Mouse (Mus musculus): ENCODE results near the gene Gm28044. TPM values are rescaled to one million over a fixed set of nuclear protein-coding genes. Genes with fewer than 3 reads are reported as not detected.
"Not testable (repeated sequence)": the region's sequence is repeated elsewhere in the genome, so short reads cannot be mapped to it uniquely, and the experiment has no call there.

The Gm28044 gene
- not detected for total RNA-seq (2021)

GRCm38 (mm10) chr13:67360131-67360744 lies at the start of gene Gm28044, which contains the start of gene Zfp953:
TSS of gene Gm28044 (minus strand) at chr13:67360536.
TSS of gene Zfp953 (minus strand) at chr13:67360605.
- intact Hi-C loops (cut with DNase I) = no loop called here
- DNase-seq (ENCODE audit: low spot score in 2 of 2) = peak; percentile 81 to 88

GRCm38 (mm10) chr13:67399183-67399903 lies 39.0 kb upstream of the Gm28044 start, which contains the start of gene Zfp429:
TSS of gene Zfp429 (minus strand) at chr13:67399819.
- DNase-seq (ENCODE audit: low spot score in 2 of 2) = peak; percentile 69 to 75
- intact Hi-C loops (cut with DNase I) = not testable (repeated sequence)

DNA sequence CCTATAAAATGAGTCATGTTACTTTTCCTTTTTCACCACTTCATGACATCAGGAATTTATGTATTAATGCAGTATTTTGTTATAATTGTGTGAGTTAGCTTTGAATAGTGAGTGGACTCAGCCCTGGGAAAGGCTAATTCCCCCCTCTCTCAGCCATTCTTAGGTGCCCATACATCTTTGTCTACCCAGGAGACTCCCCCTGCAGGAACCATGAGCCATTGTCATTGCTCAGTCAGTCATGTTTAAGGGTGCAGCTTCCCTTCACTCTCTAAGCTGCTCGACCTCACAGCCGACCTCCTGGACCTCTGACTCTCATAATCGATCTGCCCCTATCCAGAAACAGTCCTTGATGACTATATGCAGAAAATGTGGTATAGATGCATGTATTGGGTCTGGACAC lies 15.9 kb upstream of the Gm28044 start:
- intact Hi-C loops (cut with DNase I); DNase-seq (ENCODE audit: low spot score in 2 of 2): not testable (repeated sequence)

- intact Hi-C loops (cut with DNase I) = not testable (repeated sequence)
- peak; percentile 52 to 56 for DNase-seq (ENCODE audit: low spot score in 2 of 2)
Measured at GRCm38 (mm10) chr13:67375050-67375911, 14.9 kb upstream of the Gm28044 start, which contains the start of the genes Gm28041 and Zfp456. TSS of gene Gm28041 (minus strand) at chr13:67375733. TSS of gene Zfp456 (minus strand) at chr13:67375810.

GRCm38 (mm10) chr13:67351854-67352253 lies 8.5 kb downstream of the Gm28044 start:
- intact Hi-C loops (cut with DNase I) = no loop called here
- no peak for DNase-seq (ENCODE audit: low spot score in 2 of 2)

DNA sequence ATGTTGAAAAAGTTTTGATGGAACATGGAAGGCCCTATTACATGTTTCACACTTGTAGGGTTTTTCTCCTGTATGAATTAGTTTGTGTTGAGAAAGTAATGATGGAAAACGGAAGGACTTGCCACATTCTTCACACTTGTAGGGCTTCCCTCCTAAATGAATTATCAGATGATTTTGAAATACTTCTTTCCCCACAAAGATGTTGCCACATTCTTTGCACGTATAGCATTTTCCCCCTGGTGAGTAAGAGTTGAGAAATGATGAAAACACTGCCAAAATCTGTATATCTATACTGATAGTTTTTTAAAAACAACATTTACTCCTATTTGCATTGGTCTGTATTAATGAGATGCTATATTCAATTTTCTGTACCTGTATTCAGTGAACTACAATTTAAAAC lies 16.9 kb downstream of the Gm28044 start:
- DNase-seq (ENCODE audit: low spot score in 2 of 2) = no peak
- intact Hi-C loops (cut with DNase I) = no loop called here

- DNase-seq (ENCODE audit: low spot score in 2 of 2) = no peak
- intact Hi-C loops (cut with DNase I) = loop anchor here (2.0 kb wide), 1 partner anchor 26 kb away; the partner anchor contains the start of gene Zfp457
Measured at GRCm38 (mm10) chr13:67332877-67333276, 27.5 kb downstream of the Gm28044 start.

DNA sequence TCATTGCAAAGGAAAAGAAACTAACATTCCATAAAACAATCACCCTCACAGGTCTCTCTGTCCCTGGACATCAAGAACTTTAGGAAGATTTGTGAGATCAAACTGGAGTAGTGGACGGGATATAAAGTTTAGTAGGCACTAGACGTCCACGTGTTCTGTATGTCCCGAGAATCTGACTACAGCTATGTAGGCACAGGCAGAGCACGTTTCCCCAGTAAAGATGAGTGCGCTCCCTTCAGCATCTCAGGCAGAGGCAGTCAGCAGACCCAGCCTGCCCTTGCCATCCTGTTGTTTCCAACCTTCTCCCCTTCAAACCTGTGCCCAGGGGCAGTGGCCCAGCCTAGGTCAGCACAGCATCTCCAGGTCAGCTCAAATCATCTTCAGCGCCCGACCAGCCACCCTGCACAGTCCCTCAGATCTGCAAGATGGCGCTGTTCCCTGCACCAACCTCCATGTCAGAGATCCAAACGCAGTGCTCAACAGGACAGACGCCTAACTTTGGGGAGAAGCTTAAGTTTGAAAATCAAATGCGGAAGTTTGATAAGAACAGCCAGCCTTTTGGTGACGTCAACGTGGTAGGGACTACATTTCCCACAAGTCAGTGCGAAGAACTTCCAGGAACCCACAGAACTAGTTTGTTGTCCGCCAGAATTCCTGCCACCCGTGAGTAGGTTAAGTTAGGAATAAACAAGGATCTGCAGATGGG lies 28.2 kb downstream of the Gm28044 start, which contains the start of gene Zfp595:
Gene Zfp595 (minus strand): TSS at position 552 of the 706 bp plus-strand sequence.
- intact Hi-C loops (cut with DNase I) = loop anchor here (2.0 kb wide), 1 partner anchor 25 kb away; the partner anchor contains the start of gene Zfp457

DNA sequence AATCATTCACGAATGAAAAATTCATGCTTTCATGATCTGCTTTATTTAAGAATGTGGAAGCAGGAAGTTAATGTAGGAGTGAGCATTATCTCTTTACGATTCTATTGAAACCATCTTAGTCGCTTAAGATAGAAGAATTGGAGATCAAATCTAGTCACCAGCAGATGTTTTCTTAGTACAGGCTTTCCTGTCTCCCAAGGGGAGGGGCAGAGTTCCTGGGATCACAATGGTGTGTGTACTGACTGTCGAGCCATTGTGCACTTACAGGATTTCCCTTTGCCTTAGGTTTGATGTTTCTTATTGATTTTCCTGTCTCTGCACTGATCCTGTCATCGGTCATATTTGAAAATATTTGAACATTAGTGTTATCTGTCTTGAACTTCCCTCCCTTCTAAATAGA lies 53.6 kb downstream of the Gm28044 start:
- intact Hi-C loops (cut with DNase I) = loop anchor here (2.0 to 5.0 kb wide), 2 partner anchors 26 to 39 kb away; partner anchors contain the start of gene Zfp595
- no peak for DNase-seq (ENCODE audit: low spot score in 2 of 2)

More for the DNA sequence above, 28.2 kb downstream of the Gm28044 start, which contains the start of gene Zfp595:
- peak; percentile 69 to 81 for DNase-seq (ENCODE audit: low spot score in 2 of 2)

DNA sequence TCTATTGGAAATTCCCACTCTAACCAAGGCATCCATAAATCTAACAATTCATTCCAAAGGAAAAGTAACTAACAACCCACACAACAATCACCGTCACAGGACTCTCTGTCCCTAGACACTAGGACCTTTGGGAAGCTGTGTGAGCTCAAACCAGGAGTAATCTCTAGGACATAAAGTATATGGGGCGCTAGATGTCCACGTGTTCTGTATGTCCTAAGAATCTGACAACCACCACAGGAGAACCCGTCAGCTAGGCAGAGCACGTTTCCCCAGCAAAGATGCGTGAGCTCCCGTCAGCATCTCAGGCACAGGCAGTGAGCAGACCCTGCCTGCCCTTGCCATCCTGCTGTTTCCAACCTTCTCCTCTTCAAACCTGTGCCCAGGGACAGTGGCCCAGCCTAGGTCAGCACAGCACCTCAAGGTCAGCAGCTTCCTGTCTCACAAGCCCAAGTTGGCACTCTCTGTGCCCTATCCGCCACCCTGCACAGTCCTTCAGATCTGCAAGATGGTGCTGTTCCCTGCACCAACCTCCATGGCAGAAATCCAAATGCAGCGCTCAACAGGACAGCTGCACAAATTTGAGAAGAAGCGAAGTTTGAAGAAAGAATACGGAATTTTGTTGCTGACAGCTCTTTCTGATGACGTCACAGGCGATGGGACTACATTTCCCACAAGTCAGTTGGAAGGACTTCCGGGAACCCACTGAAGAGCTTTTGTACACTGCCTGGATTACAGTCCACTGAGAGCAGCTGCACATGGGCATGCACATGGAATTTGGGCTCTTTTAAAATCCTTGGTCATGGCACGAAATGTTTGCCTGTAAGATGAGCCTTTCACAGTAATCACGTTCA lies 54.3 kb downstream of the Gm28044 start, which contains the start of gene Zfp457:
Gene Zfp457 (minus strand): TSS at position 664 of the 851 bp plus-strand sequence.
- intact Hi-C loops (cut with DNase I) = loop anchor here (2.0 to 5.0 kb wide), 2 partner anchors 27 to 39 kb away; partner anchors contain the start of gene Zfp595
- DNase-seq (ENCODE audit: low spot score in 2 of 2) = peak; percentile 88 to 91

GRCm38 (mm10) chr13:67278314-67278713 lies 82.0 kb downstream of the Gm28044 start, which contains the start of gene Zfp458:
TSS of gene Zfp458 (minus strand) at chr13:67278466.
- peak; percentile 9 to 14 for DNase-seq (ENCODE audit: low spot score in 2 of 2)
- intact Hi-C loops (cut with DNase I) = no loop called here

- intact Hi-C loops (cut with DNase I) = loop anchor here (5.0 kb wide), 1 partner anchor 38 kb away; the partner anchor contains the start of gene Zfp457
- not testable (repeated sequence) for DNase-seq (ENCODE audit: low spot score in 2 of 2)
Measured at GRCm38 (mm10) chr13:67269383-67270065, 90.8 kb downstream of the Gm28044 start.

- DNase-seq (ENCODE audit: low spot score in 2 of 2) = peak; percentile 77
- intact Hi-C loops (cut with DNase I) = loop anchor here (5.0 kb wide), 1 partner anchor 39 kb away; the partner anchor contains the start of gene Zfp457
Measured at GRCm38 (mm10) chr13:67268568-67269369, 91.6 kb downstream of the Gm28044 start.

All from left cerebral cortex, postnatal 36 days (tissue).